Mouse (Mus musculus) embryonic facial prominence, embryonic 13.5 days (tissue): Measurements from ENCODE around the gene Tor1b. TPM values are rescaled to one million over a fixed set of nuclear protein-coding genes. Genes with fewer than 3 reads are reported as not detected.
"Not testable (repeated sequence)": the region's sequence is repeated elsewhere in the genome, so short reads cannot be mapped to it uniquely, and the experiment has no call there.

Experiments used
- ATAC-seq: fragments of 200-750 bp; cut with Nextera tagmentation; 2 replicates; pipeline ENCODE4 v1.8.0; 2017; ENCODE audit warnings: low read depth; ENCODE audit not compliant: insufficient number of reproducible peaks, insufficient read depth, low FRiP score, low TSS enrichment
- H3K27ac ChIP-seq: fragments of 300-500 bp; sonication (generic); 2 replicates; pipeline ENCODE4 v1.5.1; 2015; ENCODE audit warnings: moderate library complexity, mild to moderate bottlenecking, inconsistent platforms
- H3K27me3 ChIP-seq: fragments of 300-500 bp; sonication (generic); 2 replicates; pipeline ENCODE4 v1.6.1; 2015; ENCODE audit warnings: mild to moderate bottlenecking, inconsistent platforms
- H3K36me3 ChIP-seq: fragments of 300-500 bp; sonication (generic); 2 replicates; pipeline ENCODE4 v1.6.1; 2015; ENCODE audit warnings: mild to moderate bottlenecking, inconsistent platforms
- H3K4me1 ChIP-seq: fragments of 300-500 bp; sonication (generic); 2 replicates; pipeline ENCODE4 v1.6.1; 2015; ENCODE audit warnings: inconsistent platforms
- H3K4me2 ChIP-seq: fragments of 300-500 bp; sonication (generic); 2 replicates; pipeline ENCODE4 v1.6.1; 2015; ENCODE audit warnings: moderate library complexity, mild to moderate bottlenecking, inconsistent platforms
- H3K4me3 ChIP-seq: fragments of 300-500 bp; sonication (generic); 2 replicates; pipeline ENCODE4 v1.5.1; 2015; ENCODE audit warnings: mild to moderate bottlenecking, inconsistent platforms
- H3K9ac ChIP-seq: fragments of 300-500 bp; sonication (generic); 2 replicates; pipeline ENCODE4 v1.6.1; 2015; ENCODE audit warnings: mild to moderate bottlenecking, inconsistent platforms
- H3K9me3 ChIP-seq: fragments of 300-500 bp; sonication (generic); 2 replicates; pipeline ENCODE4 v1.6.1; 2016; ENCODE audit warnings: inconsistent platforms
- WGBS: fragments of 180-500 bp; shearing (Covaris S2); methylation state at CpG from one replicate; pipeline ENCODE4 v1.1.7; 2015; ENCODE audit warnings: mixed read lengths; 5-methylcytosine and 5-hydroxymethylcytosine counted together
- polyA plus RNA-seq: library from polyadenylated mRNA; unstranded; fragments of >200 nt; fragmentation: Nextera tagmentation; extraction: Ambion mirVana; gene quantifications from 2 replicates; pipeline ENCODE4 v1.2.1, GENCODE M21; 2015

Gene Tor1b
- polyA plus RNA-seq, result 37.2 and 37.6 TPM in 2 replicates

DNA sequence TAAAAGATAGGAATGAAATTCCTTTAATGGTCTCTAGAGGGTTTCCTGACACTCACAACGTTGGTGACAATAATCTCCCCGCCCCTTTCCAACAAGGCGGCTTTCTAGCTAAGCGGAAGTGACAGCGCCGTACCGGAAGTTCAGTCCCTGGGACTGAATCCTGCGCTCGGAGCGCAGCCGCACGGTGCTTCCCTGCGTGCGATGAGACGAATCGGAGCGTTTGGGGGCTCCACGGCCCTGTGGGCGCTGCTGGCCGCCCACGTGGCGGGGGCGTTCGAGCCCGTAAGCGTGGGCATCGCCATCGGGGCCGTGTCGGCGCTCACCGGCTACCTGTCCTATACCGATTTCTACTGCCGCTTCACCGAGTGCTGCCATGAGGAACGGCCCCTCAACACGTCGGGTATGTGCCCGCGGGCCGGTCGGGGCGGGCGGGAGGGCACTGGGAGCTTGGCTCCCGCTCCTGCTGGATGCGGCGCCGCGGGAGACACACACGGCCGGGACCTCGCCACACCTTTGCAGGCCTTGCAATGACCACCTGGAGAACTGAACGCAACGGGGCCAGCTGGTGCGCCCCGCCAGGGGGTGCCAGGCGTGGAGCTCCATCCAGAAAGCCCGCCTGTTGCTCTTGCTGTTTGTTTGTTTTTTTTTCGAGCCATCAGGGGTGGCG lies at the start of gene Tor1b:
Tor1b (plus strand) TSS at position 136 of the 667 bp plus-strand sequence.
- H3K27ac ChIP-seq, result peak within 1 kb of the TSS; percentile 90
- H3K4me2 ChIP-seq, result peak within 1 kb of the TSS; percentile 76
- peaks cover 24% of the 10 kb centered on the region for H3K4me1 ChIP-seq
- H3K36me3 ChIP-seq, result peaks cover 30% of the 10 kb centered on the region
- no peaks in the 10 kb centered on the region for H3K27me3 ChIP-seq
- no peaks in the 10 kb centered on the region for H3K9me3 ChIP-seq
- H3K9ac ChIP-seq, result peak within 1 kb of the TSS; percentile 86
- ATAC-seq, result peak; percentile 41; the same call in 1 of the 2 replicates
- H3K4me3 ChIP-seq, result peak within 1 kb of the TSS; percentile 78
- WGBS, result under 1% methylated on average over 60 of the region's 60 CpGs

DNA sequence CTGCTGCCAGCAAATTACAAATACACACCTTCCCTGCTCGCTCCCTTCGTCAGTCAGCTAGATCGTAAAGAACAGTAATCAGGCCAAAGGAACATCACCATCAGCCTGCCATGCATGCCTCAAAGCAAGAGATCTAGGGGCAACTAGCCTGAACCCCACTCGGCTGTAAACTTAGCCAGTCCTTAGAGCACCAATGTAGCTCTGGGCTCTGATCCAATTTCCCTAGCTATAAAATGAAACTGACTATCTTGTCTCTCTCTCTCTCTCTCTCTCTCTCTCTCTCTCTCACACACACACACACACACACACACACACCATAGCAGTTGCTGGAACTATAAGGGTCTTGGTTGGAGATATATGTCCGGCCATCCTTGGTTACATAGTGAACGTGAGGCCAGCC lies 48.5 kb upstream of the Tor1b start:
- no peak overlapping the region for H3K9ac ChIP-seq
- no peak overlapping the region for H3K27ac ChIP-seq
- no peak overlapping the region for H3K4me3 ChIP-seq
- ATAC-seq, result no peak
- WGBS, result 88% methylated on average over 6 of the region's 6 CpGs
- H3K4me1 ChIP-seq, result peaks cover 31% of the 10 kb centered on the region
- no peaks in the 10 kb centered on the region for H3K9me3 ChIP-seq
- H3K27me3 ChIP-seq, result no peaks in the 10 kb centered on the region
- no peak overlapping the region for H3K4me2 ChIP-seq
- peaks cover 5% of the 10 kb centered on the region; the same call in 1 of the 2 replicates for H3K36me3 ChIP-seq

DNA sequence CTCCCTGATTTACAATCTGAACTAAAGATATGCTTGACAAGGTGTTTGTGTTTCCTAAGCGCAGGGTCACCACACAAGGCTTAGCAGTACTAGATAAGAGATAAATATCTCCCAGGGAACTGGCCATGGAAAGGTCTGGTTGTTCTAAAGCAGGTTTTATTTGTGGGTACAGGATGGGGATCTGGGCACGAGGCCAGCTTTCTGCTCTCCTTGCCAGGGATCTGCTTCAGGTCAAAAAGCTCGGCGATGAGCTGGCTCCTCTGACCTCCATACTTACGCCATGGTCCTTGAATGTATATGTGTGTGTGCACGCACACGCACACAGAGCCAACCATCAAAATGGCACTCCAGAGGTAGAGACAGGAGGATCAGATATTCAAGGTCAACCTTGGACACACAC lies 47.8 kb upstream of the Tor1b start:
- no peak overlapping the region for H3K4me2 ChIP-seq
- no peak overlapping the region for H3K4me3 ChIP-seq
- H3K36me3 ChIP-seq, result no peaks in the 10 kb centered on the region; the same call in 1 of the 2 replicates
- H3K27me3 ChIP-seq, result no peaks in the 10 kb centered on the region
- 79% methylated on average over 7 of the region's 7 CpGs for WGBS
- H3K4me1 ChIP-seq, result peaks cover 31% of the 10 kb centered on the region
- H3K27ac ChIP-seq, result no peak overlapping the region
- ATAC-seq, result no peak
- no peak overlapping the region for H3K9ac ChIP-seq
- H3K9me3 ChIP-seq, result no peaks in the 10 kb centered on the region

DNA sequence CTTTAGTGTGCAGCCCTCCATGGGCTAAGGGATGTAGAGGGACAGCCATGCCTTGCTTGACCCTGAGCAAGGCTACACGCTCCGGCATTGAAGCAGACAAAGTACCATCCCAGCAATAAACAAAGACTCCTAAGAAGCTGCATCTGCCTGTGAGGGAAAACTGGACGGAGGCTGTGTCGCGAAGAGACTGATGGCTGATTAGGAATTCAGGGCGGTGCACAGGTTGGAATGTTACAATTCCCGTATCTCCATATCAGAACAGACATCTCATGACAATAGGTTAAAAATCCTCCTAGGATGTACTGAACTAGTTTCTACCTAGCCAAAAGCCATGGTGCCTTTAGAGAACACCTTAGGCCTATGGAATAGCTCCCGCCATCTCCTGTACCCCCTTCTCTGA lies 46.9 kb upstream of the Tor1b start:
- Histone ChIP-seq H3K4me3 (no peak overlapping the region), H3K4me2 (no peak overlapping the region), H3K27me3 (no peaks in the 10 kb centered on the region), H3K4me1 (peaks cover 28% of the 10 kb centered on the region), H3K27ac (no peak overlapping the region), H3K9me3 (no peaks in the 10 kb centered on the region), H3K36me3 (no peaks in the 10 kb centered on the region), H3K9ac (no peak overlapping the region)
- 72% methylated on average over 8 of the region's 8 CpGs for WGBS
- ATAC-seq, result no peak

DNA sequence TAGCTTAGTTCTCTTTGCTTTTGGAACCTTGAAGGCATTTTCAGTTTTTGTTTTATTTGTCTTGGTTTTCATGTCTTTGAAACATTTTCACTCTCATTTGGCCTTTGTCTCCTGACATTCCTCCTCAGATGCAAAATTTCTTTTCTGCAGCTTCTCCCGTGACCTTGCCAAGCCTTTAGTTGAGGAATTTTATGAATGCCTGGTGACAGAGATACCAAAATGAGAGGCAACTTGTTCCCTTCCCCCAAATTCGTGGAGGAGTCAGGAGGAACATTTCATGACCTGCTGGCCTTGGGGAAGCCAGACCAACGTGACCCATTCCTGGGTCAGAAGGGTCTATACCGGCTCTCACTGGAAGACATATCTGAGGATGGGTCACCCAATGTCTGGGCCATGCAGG lies 46.1 kb upstream of the Tor1b start:
- no peak overlapping the region for H3K9ac ChIP-seq
- 72% methylated on average over 4 of the region's 4 CpGs for WGBS
- H3K27ac ChIP-seq, result no peak overlapping the region
- no peaks in the 10 kb centered on the region for H3K27me3 ChIP-seq
- no peak overlapping the region for H3K4me2 ChIP-seq
- no peak overlapping the region for H3K4me3 ChIP-seq
- peaks cover 21% of the 10 kb centered on the region for H3K4me1 ChIP-seq
- ATAC-seq, result no peak
- no peaks in the 10 kb centered on the region for H3K36me3 ChIP-seq
- H3K9me3 ChIP-seq, result no peaks in the 10 kb centered on the region

DNA sequence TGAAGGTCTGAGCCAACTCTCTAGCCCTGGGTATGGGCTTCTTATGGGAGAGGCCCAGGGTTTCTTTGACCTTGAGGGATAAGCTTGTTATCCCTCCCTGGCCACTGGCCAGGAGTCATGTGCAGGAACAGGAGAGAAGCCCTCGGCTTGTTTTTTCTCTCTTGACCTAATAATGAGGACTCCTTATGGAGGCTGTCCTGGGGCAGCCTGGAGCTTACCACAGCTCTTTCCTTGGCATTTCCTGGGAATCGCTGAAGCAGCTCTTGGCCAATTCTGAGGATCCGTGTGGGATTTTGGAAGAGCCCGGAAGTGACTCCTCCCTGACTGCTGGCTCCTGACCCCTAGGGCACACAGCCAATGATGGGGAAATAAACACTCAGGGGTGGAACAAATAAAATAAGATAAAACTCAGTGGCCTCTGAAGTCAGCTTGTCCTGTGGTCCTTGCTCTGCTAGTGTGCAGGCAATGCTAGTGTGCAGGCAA lies 40.4 kb upstream of the Tor1b start:
- H3K4me2 ChIP-seq, result no peak overlapping the region
- H3K36me3 ChIP-seq, result no peaks in the 10 kb centered on the region
- 0 out of 2 replicates have a peak overlapping the region, but pooled peaks have one; percentile 8 for H3K27ac ChIP-seq
- ATAC-seq, result no peak
- peaks cover 13% of the 10 kb centered on the region for H3K4me1 ChIP-seq
- H3K27me3 ChIP-seq, result no peaks in the 10 kb centered on the region
- H3K9ac ChIP-seq, result no peak overlapping the region
- WGBS, result 33% methylated on average over 4 of the region's 4 CpGs
- H3K4me3 ChIP-seq, result no peak overlapping the region
- no peaks in the 10 kb centered on the region for H3K9me3 ChIP-seq

DNA sequence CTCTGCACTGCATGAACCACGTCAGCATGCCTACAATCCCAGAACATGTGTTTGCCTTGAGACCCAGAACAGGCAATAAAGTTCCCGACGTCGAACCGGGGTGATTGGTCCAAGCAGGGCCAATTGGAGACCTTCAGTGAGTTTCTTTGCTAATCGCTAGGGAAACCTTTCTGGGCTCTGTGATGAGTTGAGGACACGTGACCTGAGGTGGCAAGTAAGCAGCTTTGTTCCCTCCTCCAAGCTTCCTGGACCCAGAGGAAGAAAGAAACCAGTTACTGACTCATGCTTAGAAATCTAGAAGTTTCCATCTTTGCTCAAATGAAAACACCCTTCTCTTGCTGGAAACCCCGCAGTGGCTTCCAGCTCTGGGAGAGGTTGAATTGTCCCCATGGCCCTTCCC lies 39.7 kb upstream of the Tor1b start:
- Histone ChIP-seq H3K9ac (no peak overlapping the region), H3K27ac (0 out of 2 replicates have a peak overlapping the region, but pooled peaks have one; percentile 8), H3K4me3 (no peak overlapping the region), H3K4me2 (no peak overlapping the region), H3K36me3 (no peaks in the 10 kb centered on the region), H3K4me1 (peaks cover 14% of the 10 kb centered on the region), H3K9me3 (no peaks in the 10 kb centered on the region), H3K27me3 (no peaks in the 10 kb centered on the region)
- 83% methylated on average over 8 of the region's 8 CpGs for WGBS
- ATAC-seq, result no peak

DNA sequence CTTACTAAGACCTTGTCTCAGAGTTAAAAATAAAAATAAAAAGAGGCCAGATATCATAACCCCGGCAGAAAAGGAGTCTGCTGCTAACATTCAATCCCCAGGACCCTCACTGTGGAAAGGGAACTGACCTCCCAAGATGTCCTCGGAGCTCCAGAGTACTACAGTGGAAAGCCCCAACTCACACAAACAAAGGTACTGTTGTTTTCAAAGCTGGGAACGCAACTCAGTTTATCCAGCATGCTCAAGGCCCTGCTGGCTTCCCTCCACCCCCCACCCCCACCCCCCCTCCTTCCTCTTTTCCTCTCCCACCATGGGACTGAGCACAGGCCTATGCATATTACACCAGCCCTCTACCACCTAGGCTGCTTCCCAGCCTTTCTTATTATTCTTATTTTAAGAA lies 37.9 kb upstream of the Tor1b start:
- peak overlapping the region; percentile 49 for H3K27ac ChIP-seq

DNA sequence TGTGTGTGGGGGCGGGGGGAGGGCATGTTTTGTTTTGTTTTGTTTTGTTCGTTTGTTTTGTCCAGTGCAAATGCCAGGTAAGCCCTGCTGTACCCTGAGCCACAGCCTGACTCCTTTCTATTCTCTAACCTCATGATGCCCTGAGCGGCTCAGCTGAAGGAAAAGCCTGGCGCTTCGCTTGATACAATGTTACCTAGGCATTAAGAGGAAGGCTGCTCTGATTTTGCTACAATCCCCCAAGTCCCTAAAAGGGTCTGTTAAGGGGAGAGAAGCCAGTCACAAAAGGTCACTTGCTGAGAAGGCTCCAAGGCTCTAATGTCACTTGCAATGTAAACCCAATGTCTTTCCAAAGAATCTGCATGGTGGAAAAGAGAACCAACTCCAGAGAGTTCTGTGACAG lies 37.4 kb upstream of the Tor1b start:
- H3K36me3 ChIP-seq, result no peaks in the 10 kb centered on the region
- no peak overlapping the region for H3K9ac ChIP-seq
- no peak overlapping the region for H3K4me2 ChIP-seq
- WGBS, result 69% methylated on average over 5 of the region's 5 CpGs
- H3K27ac ChIP-seq, result 0 out of 2 replicates have a peak overlapping the region, but pooled peaks have one; percentile 39
- no peaks in the 10 kb centered on the region for H3K27me3 ChIP-seq
- H3K4me1 ChIP-seq, result peaks cover 31% of the 10 kb centered on the region
- H3K4me3 ChIP-seq, result no peak overlapping the region
- H3K9me3 ChIP-seq, result no peaks in the 10 kb centered on the region
- ATAC-seq, result no peak

More for the DNA sequence above, 37.9 kb upstream of the Tor1b start:
- no peaks in the 10 kb centered on the region for H3K9me3 ChIP-seq
- no peak overlapping the region for H3K9ac ChIP-seq
- peaks cover 27% of the 10 kb centered on the region for H3K4me1 ChIP-seq
- no peaks in the 10 kb centered on the region for H3K27me3 ChIP-seq
- no peak for ATAC-seq
- 26% methylated on average over 3 of the region's 3 CpGs for WGBS
- H3K36me3 ChIP-seq, result no peaks in the 10 kb centered on the region
- no peak overlapping the region for H3K4me3 ChIP-seq
- no peak overlapping the region for H3K4me2 ChIP-seq

DNA sequence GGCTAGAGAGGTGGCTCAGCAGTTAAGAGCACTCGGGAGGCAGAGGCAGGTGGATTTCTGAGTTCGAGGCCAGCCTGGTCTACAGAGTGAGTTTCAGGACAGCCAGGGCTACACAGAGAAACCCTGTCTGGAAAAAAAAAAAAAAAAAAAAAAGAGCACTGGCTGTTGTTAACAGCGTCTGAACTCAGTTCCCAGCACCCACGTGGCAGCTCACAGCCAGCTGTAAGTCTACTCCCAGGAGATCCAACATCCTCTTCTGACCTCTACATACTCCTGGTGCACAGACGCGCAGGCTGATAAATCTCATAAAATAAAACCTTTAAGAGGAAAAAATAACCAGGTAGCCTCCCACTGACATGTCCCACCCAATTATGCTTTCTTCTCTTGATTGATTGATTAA lies 36.8 kb upstream of the Tor1b start:
- H3K4me1 ChIP-seq, result peaks cover 31% of the 10 kb centered on the region
- not testable (repeated sequence) for H3K27me3 ChIP-seq, H3K27ac ChIP-seq, H3K4me3 ChIP-seq, H3K9ac ChIP-seq, H3K36me3 ChIP-seq, H3K9me3 ChIP-seq, H3K4me2 ChIP-seq, ATAC-seq
- WGBS, result 76% methylated on average over 6 of the region's 6 CpGs

DNA sequence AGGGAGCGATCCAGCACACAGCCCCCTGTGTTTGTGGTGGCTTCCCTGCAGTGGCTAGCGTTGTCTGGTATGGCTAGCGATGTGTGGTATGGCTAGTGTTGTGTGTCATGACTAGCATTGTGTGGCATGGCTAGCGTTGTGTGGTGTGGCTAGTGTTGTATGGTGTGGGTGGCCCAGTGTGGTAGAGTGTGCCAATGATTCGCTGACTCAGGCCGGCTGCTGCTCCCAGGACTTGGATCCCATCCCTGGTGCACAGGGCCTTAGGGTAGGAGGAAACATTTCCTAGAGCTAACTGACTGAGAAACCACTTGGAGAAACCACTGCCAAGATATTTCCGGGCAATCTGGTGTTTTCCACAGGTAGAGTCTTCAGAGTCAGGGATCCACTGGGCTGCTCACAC lies 35.1 kb upstream of the Tor1b start:
- 86% methylated on average over 7 of the region's 7 CpGs for whole genome bisulfite sequencing

DNA sequence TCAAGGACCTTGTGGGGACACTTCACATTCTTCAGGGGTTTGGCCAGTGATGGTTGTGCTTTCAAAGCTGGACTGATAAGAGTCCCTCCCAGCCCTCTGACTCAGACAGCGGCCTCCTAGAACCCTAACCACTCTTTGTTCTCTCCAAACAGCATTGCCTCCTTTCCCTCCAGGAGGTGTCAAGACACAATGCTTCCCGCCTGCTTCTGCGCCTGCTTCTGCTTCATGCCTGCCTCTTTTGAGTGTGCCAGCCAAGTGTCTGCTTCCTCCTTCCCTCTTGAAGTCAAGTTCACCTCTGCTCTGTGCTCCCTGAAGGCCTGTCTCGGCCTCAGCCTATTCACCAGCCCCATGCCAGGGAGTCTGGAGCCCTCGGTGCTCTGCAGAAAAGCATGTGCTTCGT lies 34.6 kb upstream of the Tor1b start:
- Histone ChIP-seq H3K9me3 (no peaks in the 10 kb centered on the region), H3K27me3 (no peaks in the 10 kb centered on the region), H3K4me3 (no peak overlapping the region), H3K4me2 (no peak overlapping the region), H3K27ac (no peak overlapping the region), H3K4me1 (peaks cover 24% of the 10 kb centered on the region), H3K36me3 (no peaks in the 10 kb centered on the region), H3K9ac (no peak overlapping the region)
- ATAC-seq, result no peak
- WGBS, result 58% methylated on average over 6 of the region's 6 CpGs

More for the DNA sequence above, 35.1 kb upstream of the Tor1b start:
- Histone ChIP-seq H3K4me2 (no peak overlapping the region), H3K27me3 (no peaks in the 10 kb centered on the region), H3K4me3 (no peak overlapping the region), H3K27ac (no peak overlapping the region), H3K36me3 (no peaks in the 10 kb centered on the region), H3K9ac (no peak overlapping the region), H3K4me1 (peaks cover 24% of the 10 kb centered on the region), H3K9me3 (no peaks in the 10 kb centered on the region)
- ATAC-seq, result no peak
